Comparison of ENCODE assay signal across 11 mouse cellular contexts in genomic region chr16:18394056-18394455, GRCm38 (mm10). TPM values are rescaled to one million over a fixed set of nuclear protein-coding genes. Genes with fewer than 3 reads are reported as not detected.
DNase-seq lines count a peak whose midpoint lies in the region; ATAC-seq lines count a peak whose summit lies in the region.
"Had no signal": no experiment of that assay in that cellular context is flagged by ENCODE, and none has a peak within 500 bp of the region (broad histone marks: within the 10 kb centered on the region; RNA-seq: fewer than 3 reads in every experiment).

No protein-coding gene starts in this region.

- H3K27ac ChIP-seq in liver, embryonic 12.5 days, result no peak overlapping the region
- H3K27ac ChIP-seq in liver, embryonic 11.5 days (ENCODE audit: low read depth, low read length), result no peak overlapping the region
- H3K27ac ChIP-seq in forebrain, embryonic 15.5 days (replicated peaks), result peak overlapping the region; percentile 83; the same call in 1 of the 2 replicates
- no peak overlapping the region for H3K27ac ChIP-seq in limb, embryonic 13.5 days
- H3K27ac ChIP-seq in stomach, embryonic 14.5 days (ENCODE audit: low read length), result 0 out of 2 replicates have a peak overlapping the region, but pooled peaks have one; percentile 15

- peaks cover 64% of the 10 kb centered on the region for H3K4me1 ChIP-seq in liver, embryonic 12.5 days
- peaks cover 33% of the 10 kb centered on the region for H3K4me1 ChIP-seq in liver, embryonic 11.5 days (replicated peaks; ENCODE audit: control insufficient read depth, insufficient read depth, low read length)
- H3K4me1 ChIP-seq in forebrain, embryonic 15.5 days, result peaks cover 47% of the 10 kb centered on the region
- peaks cover 40% of the 10 kb centered on the region for H3K4me1 ChIP-seq in limb, embryonic 13.5 days
- peaks cover 28% of the 10 kb centered on the region for H3K4me1 ChIP-seq in stomach, embryonic 14.5 days (ENCODE audit: control insufficient read depth, insufficient read depth, low read length)

- DNase-seq in liver, embryonic 11.5 days (ENCODE audit: low spot score), result no peak
- DNase-seq in left cerebral cortex, adult 9 months (ENCODE audit: low spot score in 2 of 2), result no peak
- DNase-seq: kidney, postnatal 14 days; lung, adult 18-20 months; thymus, adult 2 months had no signal

- no peak overlapping the region for H3K9ac ChIP-seq in liver, embryonic 12.5 days
- no peak overlapping the region; the same call in 1 of the 2 replicates for H3K9ac ChIP-seq in liver, embryonic 11.5 days (ENCODE audit: low read depth, low read length)
- peak overlapping the region; percentile 72 for H3K9ac ChIP-seq in forebrain, embryonic 15.5 days (replicated peaks)
- H3K9ac ChIP-seq in limb, embryonic 13.5 days, result no peak overlapping the region
- H3K9ac ChIP-seq in stomach, embryonic 14.5 days (replicated peaks; ENCODE audit: low read depth, low read length), result no peak overlapping the region

- no peak overlapping the region for H3K4me3 ChIP-seq in liver, embryonic 12.5 days
- H3K4me3 ChIP-seq in liver, embryonic 11.5 days (ENCODE audit: low read depth, low read length), result no peak overlapping the region
- H3K4me3 ChIP-seq in forebrain, embryonic 15.5 days, result peak overlapping the region; percentile 64
- H3K4me3 ChIP-seq in limb, embryonic 13.5 days, result no peak overlapping the region; the same call in 1 of the 2 replicates
- peak overlapping the region; percentile 75; the same call in 1 of the 2 replicates for H3K4me3 ChIP-seq in stomach, embryonic 14.5 days (ENCODE audit: low read depth, low read length)

- H3K27me3 ChIP-seq in liver, embryonic 12.5 days (replicated peaks), result no peaks in the 10 kb centered on the region
- no peaks in the 10 kb centered on the region for H3K27me3 ChIP-seq in liver, embryonic 11.5 days (replicated peaks; ENCODE audit: control insufficient read depth, insufficient read depth, low read length)
- H3K27me3 ChIP-seq in forebrain, embryonic 15.5 days, result no peaks in the 10 kb centered on the region
- H3K27me3 ChIP-seq in limb, embryonic 13.5 days, result no peaks in the 10 kb centered on the region
- H3K27me3 ChIP-seq in stomach, embryonic 14.5 days (ENCODE audit: control insufficient read depth, insufficient read depth, low read length), result no peaks in the 10 kb centered on the region
- H3K27me3 ChIP-seq: Patski had no signal

- ATAC-seq in liver, embryonic 12.5 days, result no peak
- no peak for ATAC-seq in liver, embryonic 11.5 days (replicated peaks; ENCODE audit: low FRiP score)
- no peak for ATAC-seq in forebrain, embryonic 15.5 days (replicated peaks)
- ATAC-seq in limb, embryonic 13.5 days (ENCODE audit: low FRiP score, low read depth), result no peak
- no peak for ATAC-seq in stomach, embryonic 14.5 days (ENCODE audit: insufficient number of reproducible peaks, insufficient read depth, low FRiP score, low read depth)
- no peak for ATAC-seq in CD4-positive, CD25-positive, alpha-beta regulatory T cell, adult 4 months
- ATAC-seq: Patski had no signal

- 70% methylated on average over 3 of the region's 3 CpGs for WGBS in liver, embryonic 12.5 days (ENCODE audit: insufficient replicate concordance)
- 72% methylated on average over 3 of the region's 3 CpGs for WGBS in liver, embryonic 11.5 days
- 45% methylated on average over 3 of the region's 3 CpGs for WGBS in forebrain, embryonic 15.5 days
- 85% methylated on average over 3 of the region's 3 CpGs for WGBS in limb, embryonic 13.5 days
- 74% methylated on average over 3 of the region's 3 CpGs for WGBS in stomach, embryonic 14.5 days

- H3K36me3 ChIP-seq in liver, embryonic 12.5 days, result peaks cover 24% of the 10 kb centered on the region
- H3K36me3 ChIP-seq in liver, embryonic 11.5 days (ENCODE audit: control insufficient read depth, insufficient read depth, low read length), result peaks cover 10% of the 10 kb centered on the region
- H3K36me3 ChIP-seq in forebrain, embryonic 15.5 days, result peaks cover 23% of the 10 kb centered on the region
- peaks cover 25% of the 10 kb centered on the region for H3K36me3 ChIP-seq in limb, embryonic 13.5 days
- peaks cover 20% of the 10 kb centered on the region; the same call in 1 of the 2 replicates for H3K36me3 ChIP-seq in stomach, embryonic 14.5 days (ENCODE audit: control insufficient read depth, insufficient read depth, low read length)

- H3K4me2 ChIP-seq in liver, embryonic 12.5 days, result peak overlapping the region; percentile 100
- H3K4me2 ChIP-seq in liver, embryonic 11.5 days, result no peak overlapping the region; the same call in 1 of the 2 replicates
- H3K4me2 ChIP-seq in forebrain, embryonic 15.5 days (replicated peaks), result peak overlapping the region; percentile 94
- H3K4me2 ChIP-seq in limb, embryonic 13.5 days (replicated peaks), result peak overlapping the region; percentile 99
- H3K4me2 ChIP-seq in stomach, embryonic 14.5 days (replicated peaks; ENCODE audit: low read depth, low read length), result peak overlapping the region; percentile 72

- no peaks in the 10 kb centered on the region for H3K9me3 ChIP-seq in liver, embryonic 12.5 days (replicated peaks)
- H3K9me3 ChIP-seq in liver, embryonic 11.5 days (ENCODE audit: control insufficient read depth, low read length), result no peaks in the 10 kb centered on the region
- H3K9me3 ChIP-seq in forebrain, embryonic 15.5 days, result no peaks in the 10 kb centered on the region
- no peaks in the 10 kb centered on the region for H3K9me3 ChIP-seq in limb, embryonic 13.5 days
- H3K9me3 ChIP-seq in stomach, embryonic 14.5 days (ENCODE audit: control insufficient read depth, low read depth, low read length), result no peaks in the 10 kb centered on the region

RNA-seq across cellular contexts. Expression of gene Txnrd2, which starts 32.1 kb away (rescaled TPM):
- 106 and 107 TPM in 2 replicates for polyA plus RNA-seq in liver, embryonic 12.5 days (2016; fragmentation: Nextera tagmentation; extraction: Ambion mirVana)
- polyA plus RNA-seq in liver, embryonic 11.5 days (2014; fragmentation: Nextera tagmentation; extraction: Ambion mirVana), result 83.7 and 91.8 TPM in 2 replicates
- polyA plus RNA-seq in forebrain, embryonic 15.5 days (2015; fragmentation: Nextera tagmentation; extraction: Ambion mirVana), result 24.2 and 26.3 TPM in 2 replicates
- polyA plus RNA-seq in limb, embryonic 13.5 days (2015; fragmentation: Nextera tagmentation; extraction: Ambion mirVana), result 19.8 and 21.3 TPM in 2 replicates
- polyA plus RNA-seq in stomach, embryonic 14.5 days (2014; fragmentation: Nextera tagmentation; extraction: Ambion mirVana), result 18.5 and 18.8 TPM in 2 replicates
- polyA plus RNA-seq in CD4-positive, CD25-positive, alpha-beta regulatory T cell, adult 4 months (2017; shearing (Covaris generic)), result 10 to 100 TPM; 21.7 to 26.7 TPM

RNA-seq across cellular contexts. Expression of gene Comt, which starts 32.6 kb away (rescaled TPM):
- polyA plus RNA-seq in liver, embryonic 12.5 days (2016; fragmentation: Nextera tagmentation; extraction: Ambion mirVana), result 113 and 120 TPM in 2 replicates
- polyA plus RNA-seq in liver, embryonic 11.5 days (2014; fragmentation: Nextera tagmentation; extraction: Ambion mirVana), result 140 and 141 TPM in 2 replicates
- 83.0 and 84.4 TPM in 2 replicates for polyA plus RNA-seq in forebrain, embryonic 15.5 days (2015; fragmentation: Nextera tagmentation; extraction: Ambion mirVana)
- 87.4 and 89.4 TPM in 2 replicates for polyA plus RNA-seq in limb, embryonic 13.5 days (2015; fragmentation: Nextera tagmentation; extraction: Ambion mirVana)
- 94.3 and 99.0 TPM in 2 replicates for polyA plus RNA-seq in stomach, embryonic 14.5 days (2014; fragmentation: Nextera tagmentation; extraction: Ambion mirVana)
- polyA plus RNA-seq in CD4-positive, CD25-positive, alpha-beta regulatory T cell, adult 4 months (2017; shearing (Covaris generic)), result 10 to 100 TPM; 62.0 to 65.2 TPM

RNA-seq across cellular contexts. Expression of gene Arvcf, which starts 46.1 kb away (rescaled TPM):
- 12.6 and 12.9 TPM in 2 replicates for polyA plus RNA-seq in liver, embryonic 12.5 days (2016; fragmentation: Nextera tagmentation; extraction: Ambion mirVana)
- 13.8 and 15.5 TPM in 2 replicates for polyA plus RNA-seq in liver, embryonic 11.5 days (2014; fragmentation: Nextera tagmentation; extraction: Ambion mirVana)
- 63.3 and 72.0 TPM in 2 replicates for polyA plus RNA-seq in forebrain, embryonic 15.5 days (2015; fragmentation: Nextera tagmentation; extraction: Ambion mirVana)
- 25.0 and 29.8 TPM in 2 replicates for polyA plus RNA-seq in limb, embryonic 13.5 days (2015; fragmentation: Nextera tagmentation; extraction: Ambion mirVana)
- polyA plus RNA-seq in stomach, embryonic 14.5 days (2014; fragmentation: Nextera tagmentation; extraction: Ambion mirVana), result 26.9 and 27.9 TPM in 2 replicates
- under 1 TPM in 1 of 2 experiments, not detected in 1; 0.91 TPM for polyA plus RNA-seq in CD4-positive, CD25-positive, alpha-beta regulatory T cell, adult 4 months (2017; shearing (Covaris generic))

RNA-seq across cellular contexts. Expression of gene Tango2, which starts 46.2 kb away (rescaled TPM):
- polyA plus RNA-seq in liver, embryonic 12.5 days (2016; fragmentation: Nextera tagmentation; extraction: Ambion mirVana), result 76.3 and 79.3 TPM in 2 replicates
- 104 and 109 TPM in 2 replicates for polyA plus RNA-seq in liver, embryonic 11.5 days (2014; fragmentation: Nextera tagmentation; extraction: Ambion mirVana)
- polyA plus RNA-seq in forebrain, embryonic 15.5 days (2015; fragmentation: Nextera tagmentation; extraction: Ambion mirVana), result 76.5 and 78.1 TPM in 2 replicates
- polyA plus RNA-seq in limb, embryonic 13.5 days (2015; fragmentation: Nextera tagmentation; extraction: Ambion mirVana), result 22.5 and 24.9 TPM in 2 replicates
- polyA plus RNA-seq in stomach, embryonic 14.5 days (2014; fragmentation: Nextera tagmentation; extraction: Ambion mirVana), result 27.2 and 27.4 TPM in 2 replicates
- polyA plus RNA-seq in CD4-positive, CD25-positive, alpha-beta regulatory T cell, adult 4 months (2017; shearing (Covaris generic)), result 10 to 100 TPM; 71.4 to 94.5 TPM

Comparison
In these comparisons a context has a peak if more than half of its experiments do, and no peak if none do; other contexts are left out.
1. H3K27ac ChIP-seq: peak in forebrain, embryonic 15.5 days (single experiment) and stomach, embryonic 14.5 days (single experiment); none in liver, embryonic 12.5 days (single experiment), liver, embryonic 11.5 days (single experiment) and limb, embryonic 13.5 days (single experiment).
2. H3K4me3 ChIP-seq: peak in forebrain, embryonic 15.5 days (single experiment) and stomach, embryonic 14.5 days (single experiment); none in liver, embryonic 12.5 days (single experiment), liver, embryonic 11.5 days (single experiment) and limb, embryonic 13.5 days (single experiment).